Mouse (Mus musculus): ENCODE results near the gene Slx4ip. TPM values are rescaled to one million over a fixed set of nuclear protein-coding genes. Genes with fewer than 3 reads are reported as not detected.

Gene Slx4ip
- total RNA-seq, 1 experiment from 2014 or later = 6.8 TPM

DNA sequence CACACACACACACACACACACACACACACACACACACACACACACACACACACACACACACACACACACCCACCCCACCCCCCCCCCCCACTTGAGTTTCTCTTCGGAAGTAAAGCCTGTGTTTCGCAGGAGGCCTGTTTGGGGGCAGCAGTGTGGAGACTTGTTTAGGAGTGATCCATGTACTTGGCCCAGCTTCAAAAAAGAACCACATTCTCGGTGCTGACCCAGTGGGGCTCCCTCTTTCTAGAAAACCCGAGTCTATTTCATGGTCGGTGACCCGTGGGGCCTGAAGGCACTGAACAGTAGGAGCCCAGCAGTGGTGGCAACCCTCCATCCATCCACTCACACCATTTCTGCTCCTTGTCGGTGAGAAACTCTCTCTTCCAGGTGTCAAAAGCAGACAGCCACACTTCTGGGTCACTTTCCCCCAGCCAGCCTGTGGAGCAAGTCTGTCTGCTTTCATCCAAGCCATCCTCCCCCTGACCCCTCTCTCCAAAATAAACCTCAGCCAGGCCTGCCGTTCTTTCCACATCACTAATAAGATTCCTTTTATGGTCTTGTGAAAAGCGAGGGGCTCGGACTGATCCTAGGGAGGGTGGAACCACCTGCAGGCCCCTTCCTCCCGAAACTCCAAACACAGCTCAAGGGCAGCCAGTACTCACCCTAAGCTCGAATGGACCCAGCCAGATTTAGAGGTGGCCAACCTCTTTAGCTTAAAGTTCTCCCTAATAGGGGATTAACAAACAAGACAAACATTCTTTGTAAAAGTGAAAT lies 222.5 kb downstream of the Slx4ip start:
- ATAC-seq (replicated peaks in 1 of 2; ENCODE audit: insufficient read depth in 1 of 2, low FRiP score in 2 of 2, low TSS enrichment in 1 of 2, low read depth in 1 of 2, poor library complexity in 2 of 2, severe bottlenecking in 2 of 2) = no peak

DNA sequence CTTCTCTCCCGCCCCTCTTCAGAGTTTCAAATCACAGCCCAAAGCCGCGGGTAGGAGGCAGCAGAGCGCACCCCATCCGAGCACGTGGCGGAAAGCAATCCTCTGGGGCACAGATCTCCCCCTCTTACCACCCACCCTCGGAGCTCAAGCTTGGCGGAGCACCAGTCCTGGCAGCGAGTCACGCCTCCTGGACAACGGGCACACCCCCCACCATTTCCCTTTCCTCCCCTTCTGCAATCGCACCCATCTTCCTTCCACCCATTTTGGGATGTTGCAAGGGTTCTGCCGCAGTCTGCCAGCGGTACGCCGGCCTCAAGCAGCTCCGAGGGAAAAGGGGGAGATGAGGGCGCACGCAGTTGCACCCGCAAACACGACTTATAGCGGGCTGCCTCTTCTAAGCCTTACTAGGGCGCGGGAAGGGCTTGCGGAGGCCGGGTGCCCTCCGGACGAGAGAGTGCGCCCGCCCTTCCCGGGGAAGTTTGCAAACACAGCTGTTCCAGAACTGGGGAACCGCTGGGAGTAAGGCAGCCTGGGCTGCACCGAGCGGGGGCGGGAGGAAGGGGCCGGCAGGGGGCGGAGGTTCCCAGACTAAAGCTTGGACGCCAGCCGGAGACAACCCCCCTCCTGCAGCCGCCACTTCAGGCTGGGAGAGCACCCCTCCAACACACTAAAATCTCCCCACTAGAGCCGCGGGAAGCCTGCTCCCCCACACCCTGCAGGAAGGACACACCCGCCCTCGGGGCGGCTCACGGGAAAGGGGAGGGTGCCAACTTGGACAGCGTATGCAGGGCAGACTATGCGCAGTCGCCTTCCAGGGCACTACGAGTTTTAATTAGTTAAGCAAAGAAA lies 223.5 kb downstream of the Slx4ip start:
- peak; percentile 57 to 63 for ATAC-seq (replicated peaks in 1 of 2; ENCODE audit: insufficient read depth in 1 of 2, low FRiP score in 2 of 2, low TSS enrichment in 1 of 2, low read depth in 1 of 2, poor library complexity in 2 of 2, severe bottlenecking in 2 of 2)

DNA sequence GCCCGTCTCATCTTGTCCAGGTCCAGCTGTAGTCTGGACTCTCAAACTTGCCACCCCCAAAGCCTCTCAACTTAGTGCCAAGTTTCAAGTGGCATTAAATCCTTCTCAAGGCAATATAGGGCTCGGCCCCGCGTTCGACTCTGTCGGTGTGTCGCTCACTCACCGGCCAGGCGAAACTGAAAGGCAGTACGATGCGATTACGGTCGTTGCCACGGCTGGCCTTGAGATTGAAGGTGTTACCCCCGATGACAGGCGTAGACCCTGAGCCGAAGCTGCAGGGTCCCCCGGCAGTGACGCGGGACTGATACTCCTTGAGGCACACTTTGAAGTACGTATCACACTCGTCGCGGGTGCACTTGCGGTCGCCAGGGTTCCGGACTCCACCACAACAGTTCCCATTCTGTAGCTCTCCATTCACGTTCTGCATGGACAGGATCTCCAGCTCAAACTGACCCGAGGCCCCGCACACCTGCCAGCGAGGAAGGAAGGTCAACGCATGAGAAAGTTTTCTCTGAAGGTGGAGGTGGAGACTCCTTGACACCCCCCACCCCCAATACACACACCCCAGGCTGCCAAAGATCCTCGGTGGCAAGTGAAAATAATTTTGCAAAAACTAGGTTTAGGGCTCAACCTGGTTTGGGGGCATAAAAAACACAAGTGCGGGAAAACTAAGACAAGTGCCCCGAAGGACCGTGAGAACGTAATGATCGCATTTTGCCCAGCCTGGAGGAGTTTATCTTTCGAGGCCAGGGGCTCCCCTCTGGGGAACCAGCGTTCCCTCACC lies 224.4 kb downstream of the Slx4ip start:
- peak; percentile 9 to 22; a peak in 3 of 4 replicates for ATAC-seq (replicated peaks in 1 of 2; ENCODE audit: insufficient read depth in 1 of 2, low FRiP score in 2 of 2, low TSS enrichment in 1 of 2, low read depth in 1 of 2, poor library complexity in 2 of 2, severe bottlenecking in 2 of 2)

DNA sequence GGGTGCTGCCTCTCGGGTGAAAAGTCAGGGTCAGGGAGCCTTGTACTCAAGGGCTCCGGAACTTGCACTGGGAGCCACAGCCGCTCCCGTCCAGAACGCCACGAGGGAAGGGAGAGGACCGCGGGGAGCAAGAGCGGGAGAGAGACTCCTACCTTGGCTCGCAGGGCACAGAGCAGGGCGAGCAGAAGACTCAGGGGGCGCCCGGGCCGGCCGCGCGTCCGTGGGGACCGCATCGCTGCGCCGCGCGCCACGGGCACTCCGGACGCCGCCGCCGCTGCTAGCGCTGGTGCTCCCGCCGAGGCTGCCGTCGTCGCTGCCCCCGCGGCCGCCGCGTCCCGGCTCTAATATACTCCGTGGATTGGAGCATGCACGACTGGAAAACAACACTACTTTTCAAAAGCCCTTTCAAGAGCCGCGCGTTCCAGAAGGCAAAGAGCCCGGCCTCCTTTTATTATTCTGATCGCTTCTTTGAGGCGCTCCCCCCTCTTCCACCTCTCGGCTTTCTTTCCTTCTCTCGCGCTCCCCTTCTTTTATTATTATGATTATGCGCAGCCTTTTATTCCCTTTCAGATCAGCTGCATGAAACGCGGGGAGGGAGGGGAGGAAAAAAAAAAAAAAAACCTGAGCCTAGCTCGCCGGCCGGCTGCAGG lies 225.1 kb downstream of the Slx4ip start, which contains the start of gene Jag1:
Gene Jag1, minus strand, starts transcription at position 620 of the 650 bp plus-strand sequence.
- ATAC-seq (replicated peaks in 1 of 2; ENCODE audit: insufficient read depth in 1 of 2, low FRiP score in 2 of 2, low TSS enrichment in 1 of 2, low read depth in 1 of 2, poor library complexity in 2 of 2, severe bottlenecking in 2 of 2) = no peak

DNA sequence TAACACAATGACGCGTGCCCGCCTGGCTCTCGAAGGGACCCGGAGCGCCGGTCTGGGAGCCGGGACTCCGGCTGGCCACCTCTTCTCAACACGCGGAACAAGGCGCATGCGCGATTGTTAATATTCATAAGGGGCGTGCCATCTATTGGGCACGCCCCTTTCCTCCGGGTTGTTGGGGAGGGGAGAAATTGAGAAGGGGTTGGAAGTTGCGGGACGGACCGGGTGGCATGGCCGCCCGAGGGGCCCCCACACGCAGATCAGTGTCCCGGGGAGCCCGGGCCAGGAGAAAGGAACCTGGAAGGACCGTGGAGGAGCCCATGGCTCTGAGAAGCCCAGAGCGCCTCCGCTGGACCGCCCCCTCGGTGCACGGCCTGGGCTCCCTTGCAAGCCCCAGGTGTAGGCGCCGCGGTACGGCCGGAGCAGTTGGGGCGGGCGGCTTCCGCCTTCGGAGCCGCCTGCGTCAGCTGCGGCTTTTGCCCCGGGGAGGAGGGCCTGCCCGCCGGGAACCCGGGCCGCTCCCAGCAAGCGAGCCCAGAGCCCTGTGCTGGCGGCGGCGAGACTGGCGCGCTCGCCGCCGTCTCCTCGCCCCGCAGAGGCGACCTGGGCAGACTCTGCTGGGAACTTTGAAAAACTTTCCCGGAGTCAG lies 225.8 kb downstream of the Slx4ip start:
- ATAC-seq (replicated peaks in 1 of 2; ENCODE audit: insufficient read depth in 1 of 2, low FRiP score in 2 of 2, low TSS enrichment in 1 of 2, low read depth in 1 of 2, poor library complexity in 2 of 2, severe bottlenecking in 2 of 2) = peak; percentile 40 to 49

DNA sequence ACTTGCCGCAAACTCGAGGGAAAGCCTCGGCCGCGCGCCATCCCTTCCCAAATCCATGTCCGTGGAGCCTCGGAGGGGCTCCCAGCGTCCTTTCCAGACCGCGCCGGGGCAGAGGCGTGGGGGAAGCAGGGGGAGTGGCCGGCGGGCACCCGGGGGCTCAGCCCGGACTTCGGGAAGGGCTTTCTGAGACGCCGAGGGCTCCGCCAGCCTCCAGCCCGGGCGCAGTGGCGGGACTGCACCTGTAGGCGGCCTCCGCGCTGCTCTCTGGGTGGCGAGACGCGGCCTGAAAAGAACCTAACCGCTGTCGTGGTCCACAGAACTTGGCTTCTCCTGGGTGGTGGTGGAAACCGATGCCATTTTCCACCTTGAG lies 226.3 kb downstream of the Slx4ip start:
- ATAC-seq (replicated peaks in 1 of 2; ENCODE audit: insufficient read depth in 1 of 2, low FRiP score in 2 of 2, low TSS enrichment in 1 of 2, low read depth in 1 of 2, poor library complexity in 2 of 2, severe bottlenecking in 2 of 2) = peak; percentile 61 to 62

Other genes starting within 250 kb of the Slx4ip start
- not detected in 2 replicates for gene Snap25, start 177.8 kb upstream of the Slx4ip start, total RNA-seq (2017)
- not detected in 2 replicates for gene AL731706.2, start 5.5 kb upstream of the Slx4ip start, total RNA-seq (2017)
- gene AL731706.1, start 171 bp downstream of the Slx4ip start, total RNA-seq (2017) = 14.2 and 18.0 TPM in 2 replicates
- 7.1 and 10.8 TPM in 2 replicates for gene Mkks, start 171 bp downstream of the Slx4ip start, total RNA-seq (2017)
- gene Jag1, start 225.4 kb downstream of the Slx4ip start, total RNA-seq (2017) = 1.3 and 2.4 TPM in 2 replicates